Mouse (Mus musculus) frontal cortex, postnatal 36 days (tissue): ENCODE measurements at regions not wholly inside any gene's neighbourhood (a gene's known extent, or its start where the extent isn't known, plus 50 kb on each side); places are given as distances from the start of the nearest gene placed in this dataset.
A peak's percentile ranks its signal among the peaks of the same experiment; 100 is the strongest.
"Not testable (repeated sequence)": the region's sequence is repeated elsewhere in the genome, so short reads cannot be mapped to it uniquely, and the experiment has no call there.

Experiments
- DNase-seq, 2 experiments: peaks; one replicate each; pipeline ENCODE4 v3.0.0; 2022; ENCODE audit warnings: low spot score in 2 of 2

- no peak for DNase-seq
These were observed 421.2 kb upstream of the N6amt1 start for GRCm38 (mm10) chr16:86932765-86933164.

GRCm38 (mm10) chr16:86897967-86898710 is 455.8 kb upstream of the N6amt1 start:
- no peak for DNase-seq

- no peak for DNase-seq
These were observed 459.0 kb upstream of the N6amt1 start for GRCm38 (mm10) chr16:86894982-86895381.

- DNase-seq, result no peak
These were observed 459.7 kb upstream of the N6amt1 start for GRCm38 (mm10) chr16:86894333-86894732.

GRCm38 (mm10) chr16:86888421-86888820 is 465.6 kb upstream of the N6amt1 start:
- DNase-seq, result no peak

GRCm38 (mm10) chr16:86887605-86888004 is 466.4 kb upstream of the N6amt1 start:
- no peak for DNase-seq

GRCm38 (mm10) chr16:86883862-86884261 is 470.1 kb upstream of the N6amt1 start:
- no peak for DNase-seq

GRCm38 (mm10) chr16:86882529-86882928 is 471.5 kb upstream of the N6amt1 start:
- peak; percentile 35 to 54 for DNase-seq

- no peak for DNase-seq
These were observed 472.4 kb upstream of the N6amt1 start for GRCm38 (mm10) chr16:86881583-86881982.

GRCm38 (mm10) chr16:86860828-86861227 is 493.2 kb upstream of the N6amt1 start:
- DNase-seq, result no peak

GRCm38 (mm10) chr16:86855891-86856290 is 498.1 kb upstream of the N6amt1 start:
- DNase-seq, result no peak

GRCm38 (mm10) chr16:86855312-86855711 is 498.7 kb upstream of the N6amt1 start:
- no peak for DNase-seq

- DNase-seq, result no peak
These were observed 500.6 kb upstream of the N6amt1 start for GRCm38 (mm10) chr16:86853398-86853797.

- DNase-seq, result peak in 1 of 2 experiments; percentile 6
These were observed 515.3 kb upstream of the N6amt1 start for GRCm38 (mm10) chr16:86838457-86839337.

- DNase-seq, result no peak
These were observed 526.3 kb upstream of the N6amt1 start for GRCm38 (mm10) chr16:86827645-86828044.

- DNase-seq, result no peak
These were observed 527.3 kb upstream of the N6amt1 start for GRCm38 (mm10) chr16:86826641-86827040.

- DNase-seq, result no peak
These were observed 530.5 kb upstream of the N6amt1 start for GRCm38 (mm10) chr16:86823496-86823895.

- DNase-seq, result no peak
These were observed 532.4 kb upstream of the N6amt1 start for GRCm38 (mm10) chr16:86821586-86821985.

GRCm38 (mm10) chr16:86818639-86819038 is 535.3 kb upstream of the N6amt1 start:
- not testable (repeated sequence) for DNase-seq

GRCm38 (mm10) chr16:86816763-86817593 is 537.0 kb upstream of the N6amt1 start:
- no peak for DNase-seq

GRCm38 (mm10) chr16:86816006-86816405 is 538.0 kb upstream of the N6amt1 start:
- no peak for DNase-seq

GRCm38 (mm10) chr16:86812692-86813091 is 541.3 kb upstream of the N6amt1 start:
- DNase-seq, result no peak
